Mouse (Mus musculus) adipocyte (in vitro differentiated cells): Measurements from ENCODE around the gene Tmem174.
A peak's percentile ranks its signal among the peaks of the same experiment; 100 is the strongest.

Source experiments
- DNase-seq: peaks from one replicate; pipeline ENCODE4 v3.0.0-alpha.2; 2016; ENCODE audit warnings: low spot score

The Tmem174 gene

DNA sequence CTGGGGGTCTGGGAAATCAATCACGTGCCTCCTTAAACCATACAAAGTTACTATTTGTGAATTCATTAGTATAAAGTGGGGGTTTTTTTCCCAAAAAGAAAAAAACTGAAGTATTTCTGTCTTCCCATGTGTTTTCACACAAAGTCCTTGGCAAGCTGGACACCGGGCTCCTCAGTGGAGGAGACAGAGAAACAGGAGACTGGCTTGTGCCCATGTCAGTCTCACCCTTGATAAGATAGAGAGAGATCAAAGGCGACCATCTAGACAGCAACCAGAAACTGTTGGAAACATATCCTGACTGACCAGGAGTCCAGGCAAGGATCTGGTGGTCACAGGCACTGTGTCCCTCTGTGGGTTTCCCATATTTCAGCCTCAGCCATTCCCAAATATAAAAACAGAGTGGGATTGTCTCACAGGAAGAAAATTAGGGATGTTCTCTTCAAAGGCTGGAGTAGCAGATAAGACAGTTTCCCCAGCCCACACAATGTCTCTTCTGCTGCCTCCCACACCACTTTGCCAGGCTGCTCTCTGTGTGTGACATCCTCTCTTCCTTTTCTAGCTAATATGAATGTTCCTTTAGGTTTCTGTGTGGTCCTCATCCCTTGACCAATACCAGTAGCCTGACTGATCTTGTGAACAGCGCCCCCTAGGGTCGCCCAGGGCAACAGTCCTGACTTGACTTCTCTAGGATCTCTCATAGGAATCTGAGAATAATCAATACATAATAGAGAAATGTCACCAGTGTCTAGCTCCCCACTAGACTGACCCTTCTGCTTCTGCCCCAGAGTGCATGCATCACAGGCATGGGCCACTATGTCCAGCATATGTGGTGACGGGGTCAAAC is 3.3 kb downstream of the Tmem174 start:
- peak; percentile 18 for DNase-seq

DNA sequence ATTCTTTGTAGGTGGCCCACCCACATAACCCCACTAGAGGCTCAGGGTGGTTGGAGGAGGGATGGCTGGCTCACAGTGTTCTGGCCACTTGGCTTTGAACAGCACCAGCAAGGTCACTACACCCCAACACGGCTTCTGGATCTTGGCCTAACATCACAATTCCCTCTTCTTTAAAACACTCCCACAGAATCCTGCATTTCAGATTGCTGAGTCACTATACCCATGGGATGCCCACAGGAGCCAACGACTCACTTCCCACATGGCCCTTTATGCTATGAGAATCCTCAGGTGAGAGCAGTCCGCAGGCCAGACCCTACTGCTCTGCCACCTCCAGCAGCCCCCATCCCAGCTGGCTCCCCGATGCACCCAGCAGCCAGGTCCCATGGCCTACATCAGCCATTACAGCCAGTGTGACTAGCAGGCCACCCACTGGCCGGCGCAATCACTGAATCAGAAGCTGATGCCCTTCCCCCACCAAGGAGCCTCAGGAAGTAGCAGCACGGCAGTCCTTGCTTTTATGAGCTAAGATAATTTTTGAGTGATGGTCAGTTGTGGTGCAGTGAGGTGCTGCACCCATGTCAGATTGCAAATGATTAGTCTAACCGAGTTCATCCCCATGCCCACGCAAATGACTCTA is 4.8 kb downstream of the Tmem174 start:
- peak; percentile 5 for DNase-seq

DNA sequence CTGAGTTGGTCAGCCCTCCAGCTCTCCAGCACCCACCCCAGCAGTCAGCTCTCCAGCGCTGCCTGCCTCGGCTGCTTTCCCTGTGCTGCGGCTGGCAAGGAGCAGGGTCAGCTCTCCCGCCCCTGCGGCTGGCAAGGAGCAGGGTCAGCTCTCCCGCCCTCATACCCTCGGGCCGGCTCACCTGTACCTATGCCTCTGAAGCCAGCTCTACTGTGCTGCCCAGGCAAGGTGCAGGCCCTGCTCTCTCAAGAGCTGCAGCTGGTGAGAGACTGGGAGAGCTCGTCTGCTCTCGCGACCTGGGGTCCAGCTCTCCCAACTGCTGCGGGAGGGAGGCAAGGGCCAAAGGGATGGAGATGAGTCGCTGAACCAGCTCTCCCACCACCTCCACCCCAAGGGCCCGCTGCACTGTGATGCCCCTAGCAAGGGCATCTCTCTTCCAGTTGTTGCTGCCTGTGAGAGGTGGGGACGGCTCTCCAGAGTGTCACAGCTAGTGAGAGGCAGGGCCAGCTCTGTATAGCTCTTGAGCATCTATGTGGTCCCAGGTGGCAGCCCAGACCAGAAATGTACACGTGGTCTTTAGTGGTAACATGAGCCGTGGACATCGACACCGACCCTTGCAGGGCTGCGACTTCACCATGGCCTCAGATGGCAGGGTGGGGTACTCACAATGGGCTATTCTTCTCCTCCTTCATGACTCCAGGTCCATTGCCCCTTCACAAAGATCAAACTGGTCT is 5.9 kb downstream of the Tmem174 start:
- no peak for DNase-seq

DNA sequence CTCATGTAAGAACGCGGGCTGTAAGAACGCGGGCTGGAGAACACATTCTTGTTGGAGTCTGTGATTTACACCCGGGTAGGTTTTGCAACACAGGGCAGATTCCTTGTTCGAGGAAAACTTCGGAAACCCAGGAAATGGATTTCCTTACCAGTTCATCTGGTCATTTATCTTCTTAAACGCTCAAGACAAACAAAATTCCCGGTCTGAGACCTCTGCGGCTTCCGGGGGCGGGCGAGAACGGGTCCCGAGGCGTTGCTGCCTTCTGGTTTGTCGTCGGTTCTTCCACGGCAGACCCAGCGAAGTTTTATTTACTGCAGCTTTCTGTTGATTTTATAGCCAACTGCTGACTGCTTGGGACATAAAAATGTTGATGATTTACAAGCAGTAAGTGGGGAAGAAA is 10.5 kb downstream of the Tmem174 start:
- no peak for DNase-seq

DNA sequence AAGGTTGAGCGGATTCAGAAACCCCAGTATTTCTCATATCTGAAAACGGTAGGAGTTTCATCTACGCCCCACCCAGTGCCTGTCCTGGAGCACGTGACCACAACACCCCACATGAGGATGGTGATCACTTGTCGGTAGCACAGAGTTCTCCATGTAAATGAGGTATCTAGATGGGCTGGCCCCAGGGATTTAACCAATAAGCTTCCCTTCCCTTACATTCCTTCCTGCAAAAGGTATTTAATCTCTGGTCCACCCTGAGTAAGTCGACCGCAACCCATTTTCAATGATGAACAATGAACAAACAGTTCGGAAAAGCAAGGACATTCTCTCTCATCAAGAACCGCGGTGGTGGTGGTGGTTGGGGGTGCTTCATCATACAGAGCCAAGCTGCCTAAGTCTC is 12.7 kb downstream of the Tmem174 start:
- no peak for DNase-seq

DNA sequence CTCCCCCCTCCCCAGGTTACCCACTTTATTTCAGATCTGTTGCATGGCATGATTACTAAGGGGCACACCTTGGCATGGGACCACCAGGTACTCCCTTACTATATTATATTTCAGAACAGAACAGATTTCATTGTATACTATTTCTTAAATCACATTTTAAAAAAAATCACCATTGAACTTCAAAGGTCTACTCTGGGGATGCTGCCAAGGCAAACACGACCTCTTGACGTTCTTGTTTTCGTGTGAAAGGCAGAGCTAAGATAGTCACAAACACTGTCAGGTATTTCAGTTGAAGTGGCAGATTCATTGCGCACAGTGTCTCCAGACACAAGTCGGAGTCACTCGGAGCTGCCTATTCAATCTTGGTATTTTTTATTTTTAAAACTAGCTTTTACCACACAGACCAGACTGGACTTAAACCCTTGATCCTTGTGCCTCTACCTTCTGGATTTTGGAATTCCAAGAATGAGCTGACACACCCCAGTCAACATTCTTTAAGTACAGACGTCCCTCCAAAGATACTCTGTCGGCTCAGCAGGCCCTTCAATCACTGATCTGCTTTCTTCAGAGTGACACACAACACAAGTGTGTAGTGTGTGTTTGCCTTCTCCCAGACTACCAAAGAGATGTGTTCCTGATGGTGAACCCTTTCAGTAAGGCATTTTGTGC is 14.2 kb downstream of the Tmem174 start:
- no peak for DNase-seq

DNA sequence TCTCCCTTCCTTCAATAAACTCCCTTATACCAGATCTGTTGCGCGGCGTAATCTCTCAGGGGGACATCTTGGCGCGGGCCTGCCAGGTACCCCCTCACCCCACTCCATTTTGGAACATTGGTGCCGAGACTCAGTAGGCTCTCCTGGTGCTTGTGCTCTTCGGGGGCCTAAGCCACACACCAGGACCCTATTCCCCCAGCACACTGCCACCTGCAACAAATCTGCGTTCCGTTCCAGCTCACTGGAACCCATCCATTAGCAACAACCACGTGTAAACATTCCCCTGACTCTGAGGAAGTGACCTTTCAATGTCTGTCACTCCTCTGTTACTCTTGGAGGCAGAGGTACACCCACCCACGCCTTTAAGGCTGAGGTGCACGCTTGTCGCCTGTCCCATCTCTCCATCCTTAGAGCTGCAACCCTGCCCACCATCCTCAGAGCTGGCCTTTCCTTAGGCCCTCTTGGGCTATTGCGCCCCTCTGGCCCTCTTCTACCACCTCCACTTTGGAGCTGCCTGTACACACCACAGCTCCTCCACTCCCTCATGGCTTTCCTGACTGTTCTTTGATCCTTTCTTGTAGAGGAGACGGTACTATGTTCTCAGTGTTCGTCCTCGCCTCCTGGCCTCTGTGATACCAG is 19.7 kb downstream of the Tmem174 start:
- DNase-seq = no peak

DNA sequence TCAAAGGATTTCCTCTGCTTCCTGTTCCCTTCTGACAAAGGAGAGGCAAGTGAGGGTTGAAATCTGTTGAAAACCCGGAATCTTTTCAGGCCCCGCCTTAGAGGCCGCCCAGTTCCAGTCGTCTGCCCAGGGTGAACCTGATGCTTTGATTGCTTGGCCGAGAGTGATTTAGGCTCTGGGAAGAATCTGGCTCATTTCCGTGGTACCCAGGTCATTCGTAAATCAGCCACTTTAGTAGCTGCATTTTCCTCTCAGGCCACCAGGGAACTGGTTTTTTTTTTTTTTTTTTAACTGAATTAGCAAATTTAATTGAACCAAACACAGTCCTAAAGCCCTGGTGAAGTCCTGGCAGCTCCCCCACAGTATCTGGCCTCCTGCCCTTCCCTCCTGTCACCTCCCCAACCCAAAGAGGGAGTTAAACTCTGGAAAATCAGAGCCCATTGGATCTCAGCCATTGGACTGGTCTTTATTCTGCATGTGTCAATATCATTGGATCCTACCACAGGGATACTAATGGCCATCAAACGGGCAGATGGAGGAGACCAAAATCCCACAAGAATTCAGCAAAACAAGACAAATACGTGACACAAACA is 29.2 kb downstream of the Tmem174 start:
- no peak for DNase-seq

DNA sequence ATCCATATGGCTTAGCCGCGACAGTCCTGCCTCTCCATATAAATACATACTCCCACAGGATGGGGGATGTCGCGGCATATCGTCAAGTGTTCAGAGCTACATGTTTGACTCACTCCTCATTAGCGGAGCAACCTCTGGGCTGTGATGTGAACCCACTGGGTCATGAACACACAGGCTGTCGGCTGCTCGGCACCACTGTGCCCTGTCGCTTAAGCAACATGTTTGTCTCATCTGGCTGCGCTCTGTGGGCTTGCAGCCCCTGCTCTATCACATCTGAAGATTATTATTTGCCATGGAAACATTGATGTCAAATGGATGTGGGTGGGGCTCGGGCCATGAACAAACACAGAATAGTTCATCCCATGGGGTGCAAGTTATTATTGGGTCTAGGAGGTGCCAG is 33.4 kb downstream of the Tmem174 start:
- no peak for DNase-seq

DNA sequence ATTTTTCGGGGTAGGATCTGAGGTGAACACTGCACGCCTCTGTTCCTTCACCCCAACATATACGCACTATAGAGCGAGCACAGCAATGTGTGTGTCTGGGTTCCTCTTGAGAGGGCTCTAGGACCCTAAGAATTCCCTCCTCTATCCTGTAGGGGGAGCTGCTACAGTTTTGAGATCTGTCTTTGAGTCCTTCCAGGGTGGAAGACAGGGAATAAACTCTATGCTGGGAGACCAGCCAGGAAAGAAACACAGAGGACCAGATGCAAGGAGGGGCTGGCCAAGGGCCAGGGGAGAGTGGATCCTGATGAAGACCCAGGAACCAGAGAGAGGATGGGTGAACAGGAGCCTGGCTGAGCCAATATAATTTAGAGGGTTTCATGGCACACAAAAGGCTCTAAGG is 40.5 kb downstream of the Tmem174 start:
- peak; percentile 15 for DNase-seq

DNA sequence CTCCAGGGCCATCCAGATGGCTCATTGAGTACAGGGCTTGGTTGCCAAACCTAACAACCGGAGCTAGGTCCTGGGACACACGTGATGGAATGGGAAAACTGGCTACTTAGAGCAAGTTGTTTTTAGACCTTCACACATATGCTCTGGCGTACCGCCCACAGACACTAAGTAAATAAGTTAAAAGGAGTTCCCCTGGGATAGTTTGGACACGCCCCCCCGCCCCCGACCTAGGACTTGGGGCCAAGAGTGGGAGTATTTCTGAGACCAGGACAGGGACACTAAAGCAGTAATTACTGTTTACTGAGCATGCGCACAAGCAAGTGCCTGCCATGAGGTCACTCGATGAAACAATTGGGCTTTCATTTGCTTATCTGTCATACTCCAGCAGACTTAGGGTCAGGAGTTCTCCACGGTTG is 42.5 kb downstream of the Tmem174 start:
- no peak for DNase-seq

DNA sequence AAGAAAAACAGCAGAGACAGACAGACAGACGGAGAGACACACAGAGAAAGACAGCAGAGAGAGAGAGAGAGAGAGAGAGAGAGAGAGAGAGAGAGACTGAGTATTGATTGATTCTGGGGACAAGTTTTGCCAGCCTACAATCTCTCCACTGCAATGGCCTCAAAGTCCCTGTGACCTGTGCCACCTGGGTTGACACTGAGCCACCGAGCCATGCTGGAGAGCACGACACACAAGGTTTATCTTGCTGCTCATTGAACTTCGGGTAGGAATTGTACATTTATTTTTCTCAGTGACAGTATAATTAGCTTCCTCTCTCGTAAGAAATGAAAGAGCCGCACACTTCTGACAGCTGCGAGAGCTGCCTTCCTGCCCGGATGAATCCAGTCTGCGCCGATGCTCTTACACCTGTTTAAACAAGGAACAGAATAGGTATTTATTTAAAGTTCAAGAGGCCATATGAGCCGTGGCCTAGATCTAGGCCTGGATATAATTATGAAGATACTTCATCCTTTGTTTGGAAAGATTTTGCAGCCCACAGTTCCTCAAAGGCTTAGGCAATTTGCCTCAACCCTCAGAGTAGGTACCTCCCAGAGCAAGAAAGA is 43.2 kb downstream of the Tmem174 start:
- no peak for DNase-seq

DNA sequence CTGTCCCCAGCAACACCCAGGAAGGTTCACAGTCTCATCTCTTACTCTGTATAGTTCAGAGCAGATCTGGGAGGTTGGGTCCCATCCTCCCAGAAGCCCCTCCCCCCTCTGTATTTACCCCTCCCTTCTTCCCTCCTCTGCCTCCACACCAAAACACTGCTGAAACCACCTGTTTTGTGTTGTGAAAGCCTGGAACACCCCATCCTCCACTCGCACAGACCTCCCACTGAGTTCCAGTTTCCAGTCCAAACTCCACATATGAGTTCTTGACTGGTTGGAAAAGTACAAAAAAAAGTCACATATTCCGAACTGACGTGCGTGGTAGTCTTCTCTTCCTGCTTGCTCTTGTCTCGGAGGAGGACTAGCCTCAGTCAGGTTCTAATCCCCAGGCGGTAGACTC is 45.8 kb downstream of the Tmem174 start:
- no peak for DNase-seq

DNA sequence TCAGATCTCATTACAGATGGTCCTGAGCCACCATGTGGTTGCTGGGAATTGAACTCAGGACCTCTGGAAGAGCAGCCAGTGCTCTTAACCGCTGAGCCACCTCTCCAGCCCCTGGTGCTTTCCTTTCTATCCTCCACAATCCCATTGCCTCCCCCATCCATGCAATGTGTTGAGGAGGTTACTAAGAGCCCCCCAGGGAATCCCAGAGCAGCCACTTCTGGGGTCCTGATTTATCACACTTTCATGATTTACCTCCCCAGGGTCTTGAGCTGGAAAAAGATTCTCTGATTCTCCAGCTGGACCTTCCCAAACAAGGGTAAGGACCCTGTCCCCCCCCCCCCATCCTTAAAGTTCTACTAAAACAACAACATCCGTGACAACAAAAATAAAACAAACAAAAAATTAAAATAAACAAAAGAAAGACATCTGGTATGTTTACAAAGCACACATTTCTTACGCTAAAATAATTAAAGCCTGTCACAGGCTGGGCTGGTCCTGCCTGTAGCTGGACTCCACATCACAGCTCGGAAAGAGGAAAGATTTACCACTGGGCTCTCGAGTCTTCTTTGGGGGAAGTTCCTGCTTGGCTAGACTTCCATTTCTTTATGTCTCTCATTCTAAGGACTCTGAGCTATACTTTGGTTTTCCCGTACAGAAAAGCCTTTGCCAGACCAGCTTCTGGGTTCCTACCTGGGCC is 46.4 kb downstream of the Tmem174 start:
- DNase-seq = no peak

DNA sequence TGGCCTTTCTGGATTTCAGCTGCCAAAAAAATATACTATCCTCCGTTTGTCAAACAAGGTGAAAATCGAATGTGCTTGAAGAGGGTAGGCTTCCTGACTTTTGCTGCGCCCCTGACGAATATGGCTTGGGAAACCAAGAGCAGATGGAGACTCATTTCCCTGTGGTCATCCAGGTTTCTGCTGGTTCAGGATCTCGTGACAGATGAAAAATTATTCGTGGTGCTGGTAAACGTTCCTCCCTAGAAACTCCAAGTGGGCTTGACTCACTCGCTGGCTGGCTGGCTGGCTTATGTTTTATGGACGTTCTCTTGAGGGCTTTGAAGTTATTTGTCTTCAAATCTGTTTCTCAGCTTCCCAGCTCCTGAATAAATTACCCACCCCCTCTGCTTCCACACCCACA is 47.6 kb downstream of the Tmem174 start:
- no peak for DNase-seq

DNA sequence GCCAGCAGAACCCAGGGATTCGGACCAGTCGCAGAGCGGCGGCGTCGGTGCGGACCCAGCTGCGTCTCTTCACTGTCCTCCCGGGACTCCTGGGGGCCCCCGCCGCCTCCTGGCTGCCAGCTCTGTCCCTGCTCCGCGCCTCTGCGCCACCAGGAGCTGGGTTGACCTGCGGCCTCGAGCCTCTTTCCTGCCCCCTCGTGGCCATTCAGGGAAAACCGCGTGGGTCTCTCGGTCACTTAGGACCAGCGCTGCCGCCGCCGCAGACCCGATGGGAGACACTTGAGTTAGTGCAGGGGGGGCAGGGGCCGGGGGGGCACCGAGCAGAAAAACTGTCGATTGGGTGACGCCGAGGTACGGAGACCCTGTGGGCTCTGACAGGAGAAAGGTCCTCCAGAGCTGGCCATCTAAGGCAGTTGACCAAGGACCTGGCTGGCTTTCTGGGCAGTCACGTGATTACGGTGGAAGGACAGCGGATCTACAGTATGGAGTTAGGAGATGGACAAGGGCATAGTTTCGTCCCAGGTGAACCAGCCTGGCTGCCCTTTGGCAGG is 48.2 kb downstream of the Tmem174 start:
- DNase-seq = peak; percentile 61

DNA sequence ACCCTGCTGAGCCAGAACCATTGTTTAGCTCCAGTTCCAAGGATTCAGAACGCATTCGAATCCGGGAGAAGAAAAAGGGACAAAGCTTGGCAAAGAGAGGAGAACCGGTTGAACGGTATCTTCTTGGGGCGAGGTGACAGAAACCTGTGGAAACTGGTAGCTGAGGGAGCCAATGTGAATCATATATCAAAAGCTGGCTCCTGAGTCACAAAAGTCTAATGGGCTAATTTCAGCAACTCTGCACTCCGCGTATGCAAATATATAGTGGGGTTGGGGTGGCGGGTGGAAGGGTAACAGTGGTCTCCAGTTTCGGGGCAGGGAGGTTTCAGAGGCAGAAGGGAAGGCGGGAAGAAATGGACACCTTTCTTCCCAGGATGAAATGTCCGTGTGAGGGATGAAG is 48.7 kb downstream of the Tmem174 start:
- no peak for DNase-seq

DNA sequence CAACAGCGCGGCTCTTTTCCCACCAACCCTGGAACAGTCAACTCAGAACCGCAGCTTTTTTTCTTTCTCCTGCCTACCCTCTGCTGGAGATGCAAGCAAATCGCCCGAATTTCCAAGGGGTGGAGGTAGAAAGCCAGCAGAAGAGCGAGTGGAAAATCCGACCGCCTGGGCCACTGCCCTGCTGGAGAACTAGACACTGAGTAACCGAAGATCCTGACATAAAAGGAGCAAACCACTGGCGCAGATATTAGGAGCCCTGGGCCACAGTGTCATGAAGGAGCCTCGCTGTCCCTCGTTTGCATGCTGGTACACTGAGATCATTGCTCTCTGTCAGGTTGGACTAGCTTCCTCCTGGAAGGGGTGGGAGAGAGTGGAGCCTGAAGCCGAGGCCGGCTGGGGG is 49.6 kb downstream of the Tmem174 start:
- no peak for DNase-seq

DNA sequence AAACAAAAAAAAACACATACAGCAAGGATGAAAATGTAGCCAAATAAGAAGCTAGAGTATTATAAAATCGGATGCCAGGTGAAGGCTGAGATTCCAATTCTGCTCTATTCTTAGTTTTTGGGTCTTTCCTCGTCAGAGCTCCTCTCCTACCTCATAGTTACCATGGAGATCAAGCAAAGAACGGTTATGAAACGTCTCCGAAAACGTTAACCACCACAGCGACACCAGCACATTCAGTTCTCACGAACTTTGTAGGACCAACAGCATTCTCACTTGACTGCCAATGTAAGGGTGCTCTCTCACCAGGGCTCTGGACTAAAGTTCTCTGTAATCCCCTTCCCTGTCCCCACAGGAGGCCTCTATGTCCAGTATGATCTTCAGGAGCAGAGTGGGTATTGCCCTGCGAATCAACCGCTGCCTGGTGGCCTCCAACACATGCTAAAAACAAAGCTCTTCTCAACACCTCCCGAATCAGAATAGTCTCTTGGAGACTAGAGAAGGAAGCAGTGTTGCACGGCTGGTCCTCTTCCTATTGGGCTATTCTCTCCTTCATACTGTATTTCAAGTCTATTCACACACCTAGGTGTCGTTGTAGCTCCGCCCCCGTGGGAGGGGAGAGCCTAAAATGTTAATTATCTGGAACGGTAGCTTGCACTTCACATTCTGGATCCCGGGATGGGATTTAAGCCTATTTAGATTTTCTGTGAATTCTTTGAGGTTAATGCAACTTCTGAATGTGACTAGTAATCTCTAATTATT is 50.2 kb downstream of the Tmem174 start:
- DNase-seq = no peak
